Mouse (Mus musculus) stomach, embryonic 14.5 days (tissue): ENCODE measurements around the gene Grn. TPM values are rescaled to one million over a fixed set of nuclear protein-coding genes. Genes with fewer than 3 reads are reported as not detected.
"Not testable (repeated sequence)": the region's sequence is repeated elsewhere in the genome, so short reads cannot be mapped to it uniquely, and the experiment has no call there.

Experiments
- ATAC-seq: fragments of 200-750 bp; cut with Nextera tagmentation; 2 replicates; pipeline ENCODE4 v1.8.0; 2017; ENCODE audit warnings: low read depth, moderate TSS enrichment; ENCODE audit not compliant: insufficient number of reproducible peaks, insufficient read depth, low FRiP score
- H3K27ac ChIP-seq: fragments of 300-500 bp; sonication (generic); 2 replicates; pipeline ENCODE4 v1.5.1; 2014; ENCODE audit warnings: mild to moderate bottlenecking, low read length, moderate library complexity, mixed read lengths
- H3K27me3 ChIP-seq: fragments of 300-500 bp; sonication (generic); 2 replicates; pipeline ENCODE4 v1.6.1; 2014; ENCODE audit warnings: low read length, control low read depth, mixed read lengths; ENCODE audit not compliant: control insufficient read depth, insufficient read depth
- H3K36me3 ChIP-seq: fragments of 300-500 bp; sonication (generic); 2 replicates; pipeline ENCODE4 v1.6.1; 2014; ENCODE audit warnings: mild to moderate bottlenecking, control low read depth, low read length, moderate library complexity, mixed read lengths; ENCODE audit not compliant: control insufficient read depth, insufficient read depth
- H3K4me1 ChIP-seq: fragments of 300-500 bp; sonication (generic); 2 replicates; pipeline ENCODE4 v1.6.1; 2014; ENCODE audit warnings: low read length, control low read depth, mixed read lengths; ENCODE audit not compliant: control insufficient read depth, insufficient read depth
- H3K4me2 ChIP-seq: fragments of 300-500 bp; sonication (generic); replicated peaks from 2 replicates; pipeline ENCODE4 v1.6.1; 2014; ENCODE audit warnings: low read depth, low read length, control low read depth
- H3K4me3 ChIP-seq: fragments of 300-500 bp; sonication (generic); 2 replicates; pipeline ENCODE4 v1.5.1; 2014; ENCODE audit warnings: low read depth, low read length, control low read depth
- H3K9ac ChIP-seq: fragments of 300-500 bp; sonication (generic); replicated peaks from 2 replicates; pipeline ENCODE4 v1.6.1; 2014; ENCODE audit warnings: low read depth, mild to moderate bottlenecking, control low read depth, low read length, moderate library complexity, mixed read lengths
- H3K9me3 ChIP-seq: fragments of 300-500 bp; sonication (generic); 2 replicates; pipeline ENCODE4 v1.6.1; 2016; ENCODE audit warnings: low read depth, low read length, control low read depth; ENCODE audit not compliant: control insufficient read depth
- WGBS: fragments of 180-500 bp; shearing (Covaris S2); extraction: QIAGEN DNeasy Blood & Tissue Kit; methylation state at CpG from one replicate; pipeline ENCODE4 v1.1.7; 2014; 5-methylcytosine and 5-hydroxymethylcytosine counted together
- polyA plus RNA-seq: library from polyadenylated mRNA; unstranded; fragments of >200 nt; fragmentation: Nextera tagmentation; extraction: Ambion mirVana; gene quantifications from 2 replicates; pipeline ENCODE4 v1.2.1, GENCODE M21; 2014

Gene Grn
- polyA plus RNA-seq, 1 experiment from 2014 or later = 122 TPM

DNA sequence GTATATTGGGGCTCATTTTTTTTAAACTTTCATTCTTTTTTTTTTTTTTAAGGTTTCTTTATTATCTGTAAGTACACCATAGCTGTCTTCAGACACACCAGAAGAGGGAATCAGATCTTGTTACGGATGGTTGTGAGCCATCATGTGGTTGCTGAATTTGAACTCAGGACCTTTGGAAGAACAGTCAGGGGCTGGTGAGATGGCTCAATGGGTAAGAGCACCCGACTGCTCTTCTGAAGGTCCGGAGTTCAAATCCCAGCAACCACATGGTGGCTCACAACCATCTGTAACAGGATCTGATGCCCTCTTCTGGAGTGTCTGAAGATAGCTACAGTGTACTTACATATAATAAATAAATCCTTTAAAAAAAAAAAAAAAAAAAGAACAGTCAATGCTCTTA lies 19.8 kb upstream of the Grn start:
- not testable (repeated sequence) for H3K27me3 ChIP-seq, H3K9ac ChIP-seq, H3K36me3 ChIP-seq, H3K27ac ChIP-seq, H3K4me2 ChIP-seq, ATAC-seq, H3K9me3 ChIP-seq, H3K4me3 ChIP-seq
- 98% methylated on average over 3 of the region's 3 CpGs for WGBS
- H3K4me1 ChIP-seq = peaks cover 12% of the 10 kb centered on the region; the same call in 1 of the 2 replicates

DNA sequence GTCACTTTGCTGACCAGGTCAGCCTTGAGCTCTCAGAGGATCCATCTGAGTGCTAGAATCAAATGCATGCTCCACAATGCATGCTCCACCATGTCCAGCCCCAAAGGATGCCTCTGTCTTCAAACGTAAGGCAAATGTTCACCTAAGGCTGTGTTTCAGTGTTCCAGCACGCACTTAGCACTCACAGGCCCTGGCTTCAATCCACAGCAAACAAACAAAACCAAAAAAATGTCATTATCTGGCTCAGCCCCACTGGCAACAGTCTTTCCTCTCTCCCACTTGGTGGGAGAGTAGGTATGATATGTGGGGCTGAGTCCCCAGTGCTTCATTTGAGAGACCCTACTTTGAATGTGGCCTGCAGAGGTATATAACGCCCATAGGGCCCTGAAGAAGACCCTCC lies 19.1 kb upstream of the Grn start:
- no peaks in the 10 kb centered on the region for H3K27me3 ChIP-seq
- H3K4me1 ChIP-seq = peaks cover 10% of the 10 kb centered on the region; the same call in 1 of the 2 replicates
- H3K36me3 ChIP-seq = no peaks in the 10 kb centered on the region
- H3K9me3 ChIP-seq = no peaks in the 10 kb centered on the region
- no peak for ATAC-seq
- H3K4me2 ChIP-seq = no peak overlapping the region
- no peak overlapping the region for H3K9ac ChIP-seq
- no peak overlapping the region for H3K27ac ChIP-seq
- H3K4me3 ChIP-seq = no peak overlapping the region
- WGBS = 87% methylated on average over 3 of the region's 3 CpGs

DNA sequence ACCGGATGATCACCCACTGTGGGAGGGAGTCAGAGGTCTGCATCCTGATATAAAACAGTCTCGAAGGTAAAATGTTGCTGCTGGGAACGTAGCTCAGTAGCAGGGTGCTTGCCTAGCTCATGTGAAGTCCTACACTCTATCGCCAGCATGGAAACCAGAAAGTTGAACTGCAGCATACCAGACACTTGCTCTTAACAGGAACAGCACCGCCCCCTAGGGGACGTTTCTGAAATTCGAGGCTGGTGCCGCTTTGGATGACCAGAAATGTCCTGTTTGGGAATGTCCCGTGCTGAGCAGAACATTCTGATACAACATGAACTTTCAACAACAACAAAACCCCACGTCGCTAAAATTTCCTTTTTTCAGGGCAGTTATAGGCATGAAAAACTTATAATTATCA lies 18.4 kb upstream of the Grn start:
- Histone ChIP-seq H3K27me3 (no peaks in the 10 kb centered on the region), H3K4me3 (no peak overlapping the region), H3K27ac (no peak overlapping the region), H3K9me3 (no peaks in the 10 kb centered on the region), H3K4me2 (no peak overlapping the region), H3K36me3 (no peaks in the 10 kb centered on the region), H3K4me1 (peaks cover 4% of the 10 kb centered on the region; the same call in 1 of the 2 replicates), H3K9ac (no peak overlapping the region)
- no peak for ATAC-seq
- WGBS = 7% methylated on average over 11 of the region's 11 CpGs

GRCm38 (mm10) chr11:102413059-102413458 lies 17.1 kb upstream of the Grn start:
- ATAC-seq = no peak
- 81% methylated on average over 8 of the region's 8 CpGs for WGBS
- no peak overlapping the region for H3K4me2 ChIP-seq

GRCm38 (mm10) chr11:102415034-102415802 lies 14.9 kb upstream of the Grn start:
- no peaks in the 10 kb centered on the region for H3K9me3 ChIP-seq
- H3K4me1 ChIP-seq = no peaks in the 10 kb centered on the region
- no peak overlapping the region for H3K4me3 ChIP-seq
- no peak overlapping the region for H3K9ac ChIP-seq
- no peaks in the 10 kb centered on the region for H3K36me3 ChIP-seq
- WGBS = 61% methylated on average over 10 of the region's 10 CpGs
- ATAC-seq = no peak
- H3K27ac ChIP-seq = no peak overlapping the region
- no peaks in the 10 kb centered on the region for H3K27me3 ChIP-seq
- no peak overlapping the region for H3K4me2 ChIP-seq

More at GRCm38 (mm10) chr11:102413059-102413458, 17.1 kb upstream of the Grn start:
- Histone ChIP-seq H3K27ac (no peak overlapping the region), H3K4me3 (no peak overlapping the region), H3K9ac (no peak overlapping the region), H3K4me1 (0 out of 2 replicates have a peak, but pooled peaks cover 3% of the 10 kb centered on the region), H3K27me3 (no peaks in the 10 kb centered on the region), H3K9me3 (no peaks in the 10 kb centered on the region), H3K36me3 (no peaks in the 10 kb centered on the region)

DNA sequence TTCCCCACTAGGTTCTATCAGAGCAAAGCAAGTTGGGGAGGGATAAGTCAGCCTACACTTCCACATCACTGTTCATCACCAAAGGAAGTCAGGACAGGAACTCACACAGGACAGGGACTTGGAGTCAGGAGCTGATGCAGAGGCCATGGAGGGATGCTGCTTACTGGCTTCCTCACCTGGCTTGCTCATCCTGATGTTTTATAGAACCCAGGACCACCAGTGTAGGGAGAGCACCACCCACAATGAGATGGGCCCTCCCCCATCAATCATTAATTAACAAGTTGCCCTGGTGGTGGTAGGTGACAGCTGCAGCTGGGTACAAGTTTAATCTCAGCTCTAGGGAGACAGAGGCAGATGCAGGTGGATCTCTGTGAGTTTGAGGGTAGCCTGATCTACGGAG lies 13.0 kb upstream of the Grn start:
- Histone ChIP-seq H3K9me3 (no peaks in the 10 kb centered on the region), H3K27me3 (no peaks in the 10 kb centered on the region), H3K4me1 (no peaks in the 10 kb centered on the region), H3K4me2 (no peak overlapping the region), H3K4me3 (no peak overlapping the region), H3K9ac (no peak overlapping the region), H3K27ac (no peak overlapping the region), H3K36me3 (no peaks in the 10 kb centered on the region)
- 73% methylated on average over 1 of the region's 1 CpGs for whole genome bisulfite sequencing
- ATAC-seq = no peak

GRCm38 (mm10) chr11:102418887-102419286 lies 11.2 kb upstream of the Grn start:
- Histone ChIP-seq H3K27me3 (no peaks in the 10 kb centered on the region), H3K4me3 (no peak overlapping the region), H3K4me2 (no peak overlapping the region), H3K36me3 (no peaks in the 10 kb centered on the region), H3K4me1 (no peaks in the 10 kb centered on the region), H3K27ac (no peak overlapping the region), H3K9me3 (no peaks in the 10 kb centered on the region), H3K9ac (no peak overlapping the region)
- no peak for ATAC-seq

DNA sequence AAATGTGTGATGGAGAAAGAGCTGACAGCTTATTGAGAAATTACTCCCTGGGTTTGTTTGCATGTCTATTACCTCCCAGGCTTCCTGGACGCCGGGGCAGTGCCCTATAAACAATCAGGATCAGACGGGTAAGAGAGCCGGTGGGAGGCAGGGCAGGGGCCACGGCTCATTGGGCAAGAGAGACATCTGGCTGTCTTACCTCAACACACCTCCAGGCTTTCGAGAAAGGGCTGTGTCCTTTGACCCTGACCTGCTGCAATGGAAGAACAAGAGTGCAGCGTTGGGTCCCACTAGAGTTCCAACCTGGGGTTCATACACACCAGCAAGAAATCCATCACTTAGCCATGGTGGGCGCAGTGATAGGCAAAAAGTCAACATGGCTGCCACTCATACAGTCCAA lies 8.6 kb upstream of the Grn start:
- Histone ChIP-seq H3K9ac (no peak overlapping the region), H3K4me3 (no peak overlapping the region), H3K4me2 (no peak overlapping the region), H3K27ac (no peak overlapping the region), H3K4me1 (no peaks in the 10 kb centered on the region), H3K27me3 (no peaks in the 10 kb centered on the region), H3K36me3 (no peaks in the 10 kb centered on the region), H3K9me3 (no peaks in the 10 kb centered on the region)
- WGBS = 36% methylated on average over 8 of the region's 8 CpGs
- ATAC-seq = no peak

DNA sequence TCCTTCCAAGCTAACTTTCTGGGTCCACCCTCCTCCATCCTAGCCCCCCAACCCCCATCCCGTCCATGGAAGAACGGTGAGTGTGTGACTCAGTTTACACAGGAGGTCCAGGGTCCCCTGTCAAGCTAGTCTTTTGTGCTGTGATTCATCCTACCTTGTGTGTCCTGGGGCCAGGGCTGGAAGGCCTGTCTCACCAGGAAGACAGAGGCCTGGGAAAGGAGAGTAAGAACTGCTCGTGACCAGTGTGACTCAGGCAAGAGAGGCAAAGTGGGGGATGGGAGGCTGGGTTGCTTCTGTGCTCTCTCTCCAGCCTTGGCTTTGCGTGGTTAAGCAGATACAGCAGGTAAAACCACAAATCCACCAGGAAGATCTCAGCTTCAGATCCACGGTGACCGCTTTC lies 5.4 kb upstream of the Grn start:
- ATAC-seq = no peak
- 75% methylated on average over 6 of the region's 6 CpGs for WGBS

More for the DNA sequence above, 5.4 kb upstream of the Grn start:
- Histone ChIP-seq H3K4me2 (no peak overlapping the region), H3K27me3 (no peaks in the 10 kb centered on the region), H3K36me3 (no peaks in the 10 kb centered on the region), H3K9ac (no peak overlapping the region), H3K27ac (no peak overlapping the region), H3K4me3 (no peak overlapping the region), H3K4me1 (peaks cover 4% of the 10 kb centered on the region; the same call in 1 of the 2 replicates), H3K9me3 (no peaks in the 10 kb centered on the region)
